Mouse (Mus musculus) kidney, postnatal 36 days (tissue): ENCODE measurements around the gene Foxp1.

Experiments used
- DNase-seq, 2 experiments: peaks; one replicate each; pipeline ENCODE4 v3.0.0; 2021 to 2022; ENCODE audit warnings: mixed read lengths in 2 of 2

Gene Foxp1

GRCm38 (mm10) chr6:98983311-98983838, 539.1 kb downstream of the Foxp1 start:
- DNase-seq, result no peak

GRCm38 (mm10) chr6:98981265-98981664, 541.3 kb downstream of the Foxp1 start:
- no peak for DNase-seq

DNA sequence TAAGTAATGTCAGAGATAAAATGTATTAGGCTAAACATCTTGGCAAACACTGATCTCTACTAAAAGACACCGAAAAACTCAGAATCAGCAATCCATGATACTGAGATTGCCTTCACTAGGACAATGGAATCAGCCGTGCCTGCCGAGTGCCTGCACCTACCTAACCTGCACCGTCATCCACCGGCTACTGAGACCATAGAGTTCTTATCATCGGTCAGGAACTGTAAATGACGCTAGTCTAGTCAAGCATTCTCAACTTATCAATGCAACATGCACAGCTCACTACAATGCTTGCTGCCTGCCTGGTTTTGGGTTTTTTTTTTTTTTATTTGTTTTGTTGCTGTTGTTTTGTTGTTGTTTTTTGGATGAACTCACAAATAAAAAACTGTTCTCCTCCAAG, 542.1 kb downstream of the Foxp1 start:
- DNase-seq, result no peak

GRCm38 (mm10) chr6:98980001-98980400, 542.5 kb downstream of the Foxp1 start:
- no peak for DNase-seq

DNA sequence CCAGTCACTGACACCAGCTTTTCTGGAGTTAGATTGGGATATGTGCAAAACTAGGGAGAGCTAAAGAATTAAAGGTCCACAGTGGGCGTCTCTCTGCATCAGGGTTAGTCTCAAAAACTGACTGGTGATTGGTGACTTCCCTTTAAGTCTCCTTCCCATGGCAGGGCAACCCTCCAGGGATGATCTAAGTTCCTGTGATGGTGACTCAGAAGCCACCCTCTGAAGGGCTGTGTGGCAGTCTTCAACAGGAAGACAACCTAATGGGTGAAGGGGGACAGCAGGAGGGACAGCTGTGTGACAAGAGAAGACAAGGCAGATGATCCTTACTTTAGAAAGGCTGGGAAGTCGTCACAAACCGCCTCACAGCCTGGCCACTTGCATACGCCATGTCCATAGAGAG, 544.7 kb downstream of the Foxp1 start:
- no peak for DNase-seq

DNA sequence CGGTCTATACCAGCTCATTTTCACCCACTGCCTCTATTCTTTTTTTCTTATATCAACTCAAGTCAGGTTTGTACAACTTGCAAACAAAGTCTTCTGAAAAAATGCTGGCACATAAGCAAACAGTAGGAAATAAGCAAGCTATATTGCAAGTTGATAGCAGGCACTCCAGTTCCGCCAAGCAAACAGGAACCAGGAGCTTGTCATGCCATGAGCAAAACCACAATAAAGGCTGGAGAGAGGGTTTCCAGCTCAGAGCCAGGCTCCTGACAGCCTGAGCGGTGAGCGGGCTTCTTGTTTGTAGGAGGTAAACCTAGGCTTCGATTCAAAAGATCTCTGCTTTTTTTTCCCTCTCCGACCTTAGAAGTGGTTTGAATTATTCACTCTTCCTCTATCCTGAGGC, 546.6 kb downstream of the Foxp1 start:
- no peak for DNase-seq

DNA sequence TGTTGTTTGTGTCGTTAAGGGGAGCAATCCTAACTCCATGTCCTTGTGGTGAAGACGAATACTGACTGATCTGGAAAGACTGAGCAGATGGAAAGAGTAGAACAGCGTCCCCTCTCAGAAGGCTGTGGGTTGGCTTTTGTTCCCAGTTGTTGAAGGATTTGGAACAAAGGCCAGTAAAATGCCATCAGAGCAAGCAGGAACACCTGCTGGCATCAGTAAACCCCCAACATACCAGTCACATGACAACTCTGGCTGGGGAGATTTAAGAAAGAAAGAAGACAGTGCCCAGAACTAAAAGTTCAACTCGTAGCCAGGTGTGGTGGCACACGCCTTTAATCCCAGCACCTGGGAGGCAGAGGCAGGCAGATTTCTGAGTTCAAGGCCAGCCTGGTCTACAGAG, 549.1 kb downstream of the Foxp1 start:
- DNase-seq, result no peak

DNA sequence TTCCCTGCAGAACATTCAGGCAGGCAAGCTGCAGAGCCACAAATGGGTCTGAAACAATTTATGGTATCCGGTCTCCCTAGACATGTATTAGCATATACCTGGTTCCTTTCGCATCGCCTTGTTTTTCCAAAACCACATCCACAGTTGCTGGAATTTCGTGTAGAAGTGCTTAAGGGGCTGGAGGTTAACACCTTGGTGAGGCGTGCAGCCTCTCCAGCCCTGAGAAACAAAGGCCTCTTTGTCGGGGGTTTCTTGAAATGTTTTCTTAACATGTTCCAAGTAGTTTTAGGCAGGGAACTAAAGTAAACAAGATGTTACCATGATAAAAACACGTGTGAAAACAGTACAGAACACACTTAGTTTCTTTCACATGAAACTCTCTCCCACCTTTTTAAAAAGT, 550.1 kb downstream of the Foxp1 start:
- DNase-seq, result no peak

DNA sequence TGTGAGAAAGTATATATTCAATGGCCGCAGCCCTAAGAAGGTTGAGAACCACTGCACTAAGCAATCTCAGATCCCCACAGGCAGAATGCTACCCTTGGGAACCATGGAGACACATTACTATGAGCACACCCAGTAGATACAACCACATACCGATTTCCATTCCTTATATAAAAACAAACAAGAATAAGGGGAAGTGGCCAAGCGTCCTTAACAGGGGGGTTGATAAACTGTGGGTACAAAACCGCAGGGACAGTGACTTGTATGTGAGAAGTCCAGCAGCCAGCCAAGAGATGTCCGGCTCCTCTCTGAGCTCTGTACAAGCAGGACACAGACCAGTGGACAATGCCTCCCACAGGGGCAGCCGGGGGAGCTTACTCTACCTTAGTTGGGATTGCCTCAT, 563.2 kb downstream of the Foxp1 start:
- no peak for DNase-seq

- DNase-seq, result peak in 1 of 2 experiments; percentile 38
Measured at GRCm38 (mm10) chr6:98956522-98957169, 565.9 kb downstream of the Foxp1 start.

GRCm38 (mm10) chr6:98955706-98956105, 566.8 kb downstream of the Foxp1 start:
- no peak for DNase-seq

- no peak for DNase-seq
Measured at GRCm38 (mm10) chr6:98954439-98954838, 568.1 kb downstream of the Foxp1 start.

- DNase-seq, result peak; percentile 49 to 52
Measured at GRCm38 (mm10) chr6:98949703-98950191, 572.8 kb downstream of the Foxp1 start.

DNA sequence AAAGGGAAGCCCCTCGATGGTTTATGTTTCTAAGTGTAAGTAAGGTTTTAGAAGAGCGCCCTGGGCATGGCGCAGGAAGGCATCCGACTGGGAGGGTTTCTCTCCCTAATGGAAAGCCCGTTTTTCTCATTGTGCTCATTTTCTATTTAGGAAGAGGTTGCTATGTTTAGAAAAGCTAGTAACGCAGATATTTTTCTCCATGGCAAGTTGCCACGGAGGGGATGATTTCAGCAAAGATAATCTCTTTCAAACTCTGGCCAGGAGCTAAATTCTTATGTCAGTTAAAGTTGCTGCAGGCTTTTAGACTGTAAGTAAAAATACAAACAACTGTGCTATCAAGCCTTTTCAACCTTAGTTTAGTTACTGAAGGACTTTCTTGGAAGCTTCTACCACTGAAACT, 573.2 kb downstream of the Foxp1 start:
- DNase-seq, result peak; percentile 23 to 27

- no peak for DNase-seq
Measured at GRCm38 (mm10) chr6:98948153-98949141, 574.1 kb downstream of the Foxp1 start.

GRCm38 (mm10) chr6:98947486-98948152, 574.9 kb downstream of the Foxp1 start:
- no peak for DNase-seq

GRCm38 (mm10) chr6:98946731-98947130, 575.8 kb downstream of the Foxp1 start:
- DNase-seq, result no peak

DNA sequence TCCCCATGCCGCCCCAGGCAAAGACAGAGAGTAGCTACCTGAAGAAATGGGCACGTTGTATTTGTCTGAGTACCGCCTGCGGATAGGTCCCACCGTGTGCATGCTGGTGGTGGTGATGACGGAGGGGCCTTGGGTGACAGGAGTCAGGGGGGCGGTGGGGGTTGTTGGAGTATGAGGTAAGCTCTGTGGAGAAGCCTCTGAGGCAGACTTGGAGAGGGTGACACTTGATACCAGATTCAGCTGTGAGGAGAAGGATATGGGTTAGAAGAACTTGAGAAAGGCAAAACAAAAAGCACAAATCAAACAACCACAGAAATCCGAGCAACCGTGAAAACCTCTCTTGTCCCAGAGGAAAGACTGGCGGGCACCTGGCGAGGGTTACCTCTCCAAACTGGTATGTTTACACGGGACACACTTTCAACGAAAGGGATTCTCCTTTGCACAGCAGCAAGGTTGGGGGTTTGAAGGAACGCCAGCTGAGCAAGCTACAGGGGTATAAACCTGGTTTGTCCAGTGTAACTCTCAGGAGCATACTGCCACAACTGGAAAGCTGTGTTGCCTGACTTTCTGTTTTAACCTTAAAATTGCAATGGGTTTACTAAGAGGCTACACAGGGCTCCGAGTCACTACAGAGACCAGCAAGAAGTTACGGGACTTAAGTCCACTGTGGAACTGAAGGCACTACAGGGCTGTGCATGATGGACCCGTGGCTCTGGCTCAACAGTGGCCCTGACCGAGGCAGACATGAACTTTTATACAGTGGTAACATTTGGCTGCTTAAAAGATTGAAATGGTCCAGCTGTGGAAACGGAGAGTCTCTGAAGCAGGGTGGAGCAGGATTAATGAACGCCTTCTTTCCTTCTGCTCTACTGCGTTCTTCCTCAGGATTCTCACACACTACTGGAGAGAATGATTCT, 576.8 kb downstream of the Foxp1 start:
- DNase-seq, result no peak

- no peak for DNase-seq
Measured at GRCm38 (mm10) chr6:98938348-98938747, 584.2 kb downstream of the Foxp1 start.

DNA sequence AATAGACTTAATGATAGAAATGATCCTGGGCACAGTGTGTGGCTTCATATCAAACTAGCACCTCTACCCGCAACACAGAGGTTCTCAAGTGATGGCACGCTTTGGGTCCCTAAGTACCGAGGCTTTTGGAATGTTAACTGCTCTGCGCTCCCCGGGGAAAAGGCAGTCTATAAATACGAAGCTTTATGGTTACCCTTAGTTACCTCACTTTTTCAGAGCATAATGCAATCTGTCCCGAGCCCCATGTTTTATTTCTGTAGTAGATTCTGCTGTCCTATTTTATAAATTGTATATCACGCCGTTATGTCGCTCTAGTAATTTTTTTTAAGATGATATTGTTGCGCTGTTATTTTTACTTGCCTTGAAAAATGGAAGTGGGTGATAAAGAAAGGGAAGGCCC, 585.0 kb downstream of the Foxp1 start:
- no peak for DNase-seq

DNA sequence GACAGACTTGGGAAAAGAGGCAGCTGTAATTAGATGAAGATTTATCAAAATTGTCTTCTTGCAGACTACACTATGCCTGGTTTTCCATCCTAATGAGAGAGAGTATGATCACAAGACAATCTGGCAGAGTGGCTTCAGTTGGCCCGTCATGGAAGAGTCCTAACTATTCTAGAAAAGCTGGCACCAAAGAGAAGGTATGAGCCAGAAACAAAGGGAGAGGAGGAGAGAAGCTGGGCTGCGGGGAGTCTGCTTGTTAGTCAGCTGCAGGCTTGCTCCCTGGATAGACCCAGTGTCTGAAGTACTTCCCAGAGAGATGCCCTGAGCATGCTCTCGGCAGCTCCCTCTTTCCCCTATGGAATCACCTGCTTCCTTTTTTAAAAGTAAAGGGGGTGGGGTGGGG, 586.1 kb downstream of the Foxp1 start:
- DNase-seq, result no peak

- no peak for DNase-seq
Measured at GRCm38 (mm10) chr6:98935169-98935568, 587.4 kb downstream of the Foxp1 start.
